Mouse (Mus musculus): ENCODE measurements around the gene Piga.

Gene Piga

GRCm38 (mm10) chrX:164432682-164433081, 13.1 kb downstream of the Piga start:
- CTCF ChIA-PET: no interaction called here

- CTCF ChIA-PET: no interaction called here
Measured at GRCm38 (mm10) chrX:164436709-164437108, 17.1 kb downstream of the Piga start, which contains the start of gene Asb11. TSS of gene Asb11 (plus strand) at chrX:164436994.

GRCm38 (mm10) chrX:164439462-164439861, 19.9 kb downstream of the Piga start:
- CTCF ChIA-PET: no interaction called here

- CTCF ChIA-PET: interaction anchor here (0.5 kb wide), 1 partner anchor 15 kb away, joined by 3 read pairs; no protein-coding TSS in a partner anchor
Measured at GRCm38 (mm10) chrX:164440140-164440539, 20.6 kb downstream of the Piga start.

- CTCF ChIA-PET: interaction anchor here (0.5 kb wide), 1 partner anchor 16 kb away, joined by 3 read pairs; no protein-coding TSS in a partner anchor
Measured at GRCm38 (mm10) chrX:164440703-164441102, 21.1 kb downstream of the Piga start.

GRCm38 (mm10) chrX:164441306-164441705, 21.7 kb downstream of the Piga start:
- CTCF ChIA-PET: no interaction called here

GRCm38 (mm10) chrX:164445601-164446000, 26.0 kb downstream of the Piga start:
- CTCF ChIA-PET: no interaction called here

- CTCF ChIA-PET: no interaction called here
Measured at GRCm38 (mm10) chrX:164446106-164446551, 26.5 kb downstream of the Piga start.

GRCm38 (mm10) chrX:164446835-164447681, 27.5 kb downstream of the Piga start:
- CTCF ChIA-PET: no interaction called here

- CTCF ChIA-PET: no interaction called here
Measured at GRCm38 (mm10) chrX:164447682-164448071, 28.1 kb downstream of the Piga start.

GRCm38 (mm10) chrX:164449201-164449600, 29.6 kb downstream of the Piga start:
- CTCF ChIA-PET: interaction anchor here (0.6 kb wide), 1 partner anchor 59 kb away, joined by 3 read pairs; no protein-coding TSS in a partner anchor

GRCm38 (mm10) chrX:164459205-164459878, 39.8 kb downstream of the Piga start:
- CTCF ChIA-PET: no interaction called here

Measured in spleen, embryonic (tissue).